Mouse (Mus musculus) lung, adult 2 months (tissue): Measurements from ENCODE around the gene Bub1b. TPM values are rescaled to one million over a fixed set of nuclear protein-coding genes. Genes with fewer than 3 reads are reported as not detected.

Experiments used
- DNase-seq: peaks from one replicate; pipeline ENCODE4 v3.0.0; 2022
- H3K4me1 ChIP-seq: fragments of 200-500 bp; 2 replicates; pipeline ENCODE4 v1.6.1; 2011; ENCODE audit warnings: low read length; ENCODE audit not compliant: control insufficient read depth, insufficient read depth
- H3K4me3 ChIP-seq: fragments of 200-500 bp; replicated peaks from 2 replicates; pipeline ENCODE3; 2011; ENCODE audit warnings: low read depth, mild to moderate bottlenecking, control low read depth, low read length; ENCODE audit errors: extremely low read depth
- CTCF ChIP-seq: fragments of 200-500 bp; IDR thresholded peaks from 2 replicates; pipeline ENCODE4 v1.5.1; 2011; ENCODE audit warnings: mild to moderate bottlenecking, low read length, control low read depth; ENCODE audit not compliant: insufficient read depth
- POLR2A ChIP-seq: fragments of 200-500 bp; IDR thresholded peaks from 2 replicates; pipeline ENCODE4 v1.6.1; 2011; ENCODE audit warnings: low read depth, mild to moderate bottlenecking, control low read depth, low read length, borderline replicate concordance; ENCODE audit errors: extremely low read depth
- WGBS: fragments of 180-500 bp; shearing (Covaris S2); methylation state at CpG from one replicate; pipeline ENCODE4 v1.1.7; 2018; 5-methylcytosine and 5-hydroxymethylcytosine counted together
- polyA plus RNA-seq: library from polyadenylated mRNA; depleted of rRNA; stranded (reverse); fragments of >200 nt; gene quantifications from 2 replicates; pipeline ENCODE4 v1.2.3, GENCODE M21; 2012

The Bub1b gene
- polyA plus RNA-seq, 1 experiment: 2.7 TPM

DNA sequence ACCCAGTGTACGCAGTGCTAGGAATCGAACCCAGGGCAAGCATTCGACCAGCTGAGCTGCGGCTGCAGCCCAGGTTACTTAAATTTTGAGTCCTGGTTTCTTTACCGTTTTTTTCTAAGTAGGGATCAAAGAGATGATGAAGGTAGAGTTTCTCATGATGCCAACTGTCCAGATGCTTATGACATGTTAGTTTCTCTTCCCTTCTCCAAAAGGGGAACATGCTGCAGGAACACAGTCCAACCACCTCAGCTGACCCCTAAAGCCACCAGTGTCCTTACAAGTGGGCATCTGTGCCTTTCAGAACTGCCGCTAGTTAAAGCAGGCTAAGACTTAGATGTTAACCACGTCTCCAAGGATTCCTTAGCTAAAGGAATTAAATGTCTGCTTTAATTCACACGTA is 30.8 kb upstream of the Bub1b start:
- Histone ChIP-seq H3K4me1 (no peaks in the 10 kb centered on the region), H3K4me3 (no peak overlapping the region)
- 83% methylated on average over 8 of the region's 8 CpGs for WGBS
- no peak for DNase-seq
- no peak for TF ChIP-seq POLR2A
- no peak for TF ChIP-seq CTCF

DNA sequence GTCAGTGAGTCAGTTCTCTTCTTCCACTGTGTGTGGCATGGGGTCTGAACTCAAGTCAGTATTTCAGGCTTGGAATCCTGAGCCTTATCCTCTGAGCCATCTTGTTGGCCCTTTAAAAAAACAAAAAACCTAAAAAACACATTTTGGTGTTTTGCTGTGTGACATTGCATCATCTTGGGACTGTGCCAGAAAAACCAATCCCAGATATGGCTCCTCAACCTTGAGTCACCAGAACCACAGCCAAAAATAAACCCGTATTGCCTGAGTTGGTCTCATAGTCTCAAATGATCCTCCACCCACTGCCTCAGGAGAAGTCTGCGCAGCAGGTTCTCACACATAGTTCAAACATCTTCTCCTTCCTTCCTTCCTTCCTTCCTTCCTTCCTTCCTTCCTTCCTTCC is 27.1 kb upstream of the Bub1b start:
- WGBS: 67% methylated on average over 2 of the region's 2 CpGs
- no peak for DNase-seq
- TF ChIP-seq CTCF: no peak
- TF ChIP-seq POLR2A: no peak

DNA sequence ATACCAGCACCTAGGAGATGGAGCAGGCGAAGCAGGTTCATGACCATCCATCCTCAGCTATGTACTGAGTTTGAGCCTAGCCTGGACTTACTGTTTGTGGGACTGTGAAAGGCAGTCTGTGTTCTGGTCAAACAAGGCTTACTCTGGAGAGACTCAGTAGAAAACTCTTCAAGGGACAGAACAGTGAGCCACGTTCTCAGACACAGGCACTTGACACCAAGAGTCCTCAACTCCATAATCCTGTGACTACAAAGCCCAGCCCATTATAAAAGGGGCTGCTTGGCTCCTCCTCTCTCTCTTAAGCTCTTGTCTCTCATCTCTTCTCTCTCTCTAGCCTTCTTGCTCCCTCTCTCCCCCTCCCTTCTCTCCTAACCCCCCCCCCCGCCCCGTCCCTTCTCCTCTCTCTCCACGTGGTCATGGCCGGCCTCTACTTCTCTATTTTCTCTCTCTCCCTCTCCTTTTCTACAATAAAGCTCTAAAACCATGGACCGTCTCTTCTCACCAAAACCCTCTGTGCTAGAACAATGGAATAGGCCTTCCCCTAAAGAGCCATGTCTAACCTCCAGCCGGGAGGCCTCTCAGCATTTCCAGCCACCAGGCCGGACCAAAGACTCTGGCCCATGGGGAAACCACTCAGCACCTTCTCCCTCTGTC is 25.7 kb upstream of the Bub1b start:
- TF ChIP-seq CTCF (no peak), POLR2A (no peak)
- no peak for DNase-seq
- 73% methylated on average over 9 of the region's 9 CpGs for WGBS
- no peak overlapping the region for H3K4me3 ChIP-seq
- no peaks in the 10 kb centered on the region for H3K4me1 ChIP-seq

More for the DNA sequence above, 27.1 kb upstream of the Bub1b start:
- H3K4me1 ChIP-seq: no peaks in the 10 kb centered on the region
- no peak overlapping the region for H3K4me3 ChIP-seq

DNA sequence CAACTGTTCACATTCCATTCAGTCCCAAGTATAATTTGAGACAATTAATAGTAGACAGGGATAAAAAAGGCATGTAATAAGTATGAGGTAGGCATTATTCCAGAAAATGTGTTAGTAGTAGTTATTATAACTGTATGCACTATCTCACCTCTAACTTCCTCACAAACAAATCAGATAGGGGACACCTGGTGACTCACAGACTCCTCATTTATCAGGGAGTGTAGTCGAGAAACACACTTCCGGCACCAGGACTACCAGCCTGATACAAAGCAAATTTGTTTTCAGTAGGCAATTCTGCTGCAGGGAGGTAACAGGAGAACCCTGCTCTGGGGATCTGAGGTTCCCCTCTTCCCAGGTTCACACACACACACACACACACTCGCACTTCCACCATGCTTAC is 24.9 kb upstream of the Bub1b start:
- Histone ChIP-seq H3K4me3 (no peak overlapping the region), H3K4me1 (no peaks in the 10 kb centered on the region)
- 76% methylated on average over 3 of the region's 3 CpGs for WGBS
- no peak for TF ChIP-seq POLR2A
- no peak for TF ChIP-seq CTCF
- DNase-seq: no peak

DNA sequence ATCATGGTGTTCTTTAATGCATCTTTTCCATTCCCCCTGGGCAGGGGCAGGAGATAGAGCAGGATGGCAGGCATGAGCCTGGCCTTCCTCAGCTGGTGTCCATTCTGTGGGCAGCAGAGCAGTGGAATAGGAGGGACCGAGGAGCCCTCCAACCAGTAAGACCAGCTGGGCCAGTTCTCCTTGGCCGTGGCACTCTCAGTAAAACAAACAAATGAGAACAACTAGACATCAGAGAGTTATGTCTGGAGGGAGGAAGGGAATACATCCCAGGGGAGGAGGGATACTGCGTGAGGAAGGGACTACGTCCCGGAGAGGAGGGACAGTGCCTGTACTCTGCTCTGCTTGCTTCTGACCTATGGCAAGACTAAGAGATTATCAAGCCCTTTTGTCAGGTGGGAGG is 12.0 kb upstream of the Bub1b start:
- no peak overlapping the region for H3K4me3 ChIP-seq
- 48% methylated on average over 5 of the region's 5 CpGs for WGBS
- TF ChIP-seq POLR2A (no peak), CTCF (no peak)
- DNase-seq: peak; percentile 58
- no peaks in the 10 kb centered on the region for H3K4me1 ChIP-seq

DNA sequence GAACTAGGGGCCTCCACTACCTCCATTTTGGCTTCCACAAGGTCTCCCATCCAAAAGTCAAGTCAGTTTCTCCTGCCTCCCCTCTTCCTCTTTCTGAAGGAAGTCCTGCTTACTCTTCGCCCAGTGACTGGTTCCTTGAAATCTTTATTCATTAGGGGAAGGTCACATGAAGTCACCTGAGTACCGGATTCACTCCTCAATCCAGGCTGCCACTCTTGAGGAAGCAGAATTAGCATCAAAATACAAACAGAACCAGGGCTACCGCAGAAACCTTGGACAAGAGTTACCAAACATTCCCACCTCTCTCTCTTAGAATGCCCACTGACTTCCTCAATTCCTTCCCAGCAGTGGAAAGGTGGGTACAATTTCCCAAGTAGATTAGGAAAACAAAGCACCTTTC is 10.3 kb upstream of the Bub1b start:
- DNase-seq: no peak
- WGBS: 55% methylated on average over 3 of the region's 3 CpGs
- TF ChIP-seq CTCF: no peak
- TF ChIP-seq POLR2A: no peak
- H3K4me3 ChIP-seq: no peak overlapping the region
- no peaks in the 10 kb centered on the region for H3K4me1 ChIP-seq

DNA sequence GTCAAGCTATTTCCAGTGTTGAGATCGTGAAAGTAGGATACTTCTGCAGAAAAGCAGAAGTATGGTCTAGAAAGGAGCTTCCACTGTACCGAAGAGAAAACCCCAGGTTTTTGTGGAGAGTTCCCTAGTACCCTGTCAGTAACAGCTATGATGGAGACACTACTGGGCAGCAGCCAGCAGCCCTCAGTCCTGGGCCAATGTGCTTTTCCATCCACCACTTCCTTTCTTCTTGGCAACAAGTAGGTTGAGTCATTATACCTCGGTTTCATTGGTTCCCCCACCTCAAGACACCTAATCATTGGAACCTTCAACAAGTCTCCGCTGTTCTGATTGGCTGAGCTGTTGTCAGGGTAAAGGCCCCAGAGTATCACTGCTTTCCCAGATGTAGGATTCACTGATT is 6.9 kb upstream of the Bub1b start:
- H3K4me3 ChIP-seq: no peak overlapping the region
- TF ChIP-seq POLR2A (no peak), CTCF (no peak)
- no peak for DNase-seq
- H3K4me1 ChIP-seq: no peaks in the 10 kb centered on the region
- 74% methylated on average over 4 of the region's 4 CpGs for WGBS

DNA sequence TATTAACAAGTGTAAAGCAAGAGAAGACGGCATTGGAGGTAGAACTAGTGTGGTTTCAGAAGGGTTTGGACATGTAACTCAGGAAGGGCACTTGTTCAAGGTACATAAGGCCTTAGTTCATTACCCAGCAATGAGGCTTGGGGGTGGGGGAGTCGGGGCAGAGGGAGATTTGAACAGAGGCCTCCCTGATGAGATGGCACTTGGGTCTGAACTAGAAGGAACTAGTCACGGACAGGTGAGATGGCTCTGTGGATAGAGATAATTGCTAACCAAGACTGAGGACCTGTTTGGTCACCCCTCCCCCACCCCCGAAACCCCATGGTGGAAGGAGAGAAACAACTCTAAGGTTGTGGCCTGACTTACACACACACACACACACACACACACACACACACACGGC is 1.1 kb downstream of the Bub1b start:
- 33% methylated on average over 5 of the region's 5 CpGs for WGBS
- no peaks in the 10 kb centered on the region for H3K4me1 ChIP-seq
- DNase-seq: no peak
- H3K4me3 ChIP-seq: no peak overlapping the region
- TF ChIP-seq CTCF (no peak), POLR2A (no peak)

DNA sequence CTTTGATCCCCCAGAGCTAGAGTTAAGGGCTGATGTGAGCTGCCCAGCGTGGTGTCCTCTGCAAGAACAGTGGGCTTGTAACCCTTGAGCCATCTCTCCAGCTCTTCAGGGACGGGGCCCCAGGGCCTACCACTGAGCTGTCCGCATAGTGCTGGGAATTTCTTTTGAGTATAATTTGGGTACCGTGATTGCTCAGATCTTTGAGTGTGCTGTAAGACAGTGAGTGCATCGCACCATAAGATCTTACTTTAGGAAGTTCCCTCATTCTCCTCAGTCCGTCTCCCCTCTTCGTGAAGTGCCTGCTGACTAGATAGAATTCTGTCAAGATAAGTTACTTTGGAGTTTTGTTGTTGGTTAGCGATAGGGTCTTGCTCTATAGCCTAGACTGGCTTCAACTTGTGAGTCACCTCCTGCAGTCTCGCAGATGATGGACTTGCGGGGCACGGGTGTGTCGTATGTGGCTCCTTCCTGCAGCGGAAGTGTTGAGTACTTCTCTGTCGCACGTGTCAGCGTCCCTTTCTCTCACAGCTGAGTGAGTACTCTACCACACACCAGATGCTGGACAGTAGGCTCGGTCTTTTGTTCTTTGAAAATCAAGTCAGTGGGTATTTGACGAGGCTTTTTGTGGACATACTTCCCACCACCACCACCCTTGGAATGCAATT is 3.7 kb downstream of the Bub1b start:
- TF ChIP-seq CTCF: no peak
- TF ChIP-seq POLR2A: no peak
- DNase-seq: no peak
- no peak overlapping the region for H3K4me3 ChIP-seq
- H3K4me1 ChIP-seq: no peaks in the 10 kb centered on the region
- 77% methylated on average over 18 of the region's 18 CpGs for WGBS

DNA sequence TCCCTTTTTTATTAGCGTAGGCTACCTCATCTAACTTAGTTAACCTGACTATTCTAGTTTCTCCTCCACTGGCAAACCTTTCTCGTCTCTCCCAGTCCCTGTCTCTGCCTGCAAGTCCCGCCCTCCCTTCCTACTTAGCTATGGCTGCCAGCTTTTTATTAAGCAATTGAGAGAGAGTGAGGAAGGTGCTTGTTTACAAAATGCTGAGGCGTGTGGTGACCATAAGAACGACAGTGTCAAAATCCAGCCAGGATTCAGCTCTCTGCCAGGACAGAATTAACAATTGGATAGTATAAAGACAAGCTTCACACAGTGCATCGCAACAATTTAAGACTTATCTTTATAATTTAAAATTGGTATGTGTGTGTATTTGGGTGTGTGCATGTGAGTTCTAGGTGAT is 6.1 kb downstream of the Bub1b start:
- DNase-seq: no peak
- no peak for TF ChIP-seq CTCF
- no peak for TF ChIP-seq POLR2A
- 43% methylated on average over 6 of the region's 6 CpGs for WGBS
- Histone ChIP-seq H3K4me3 (no peak overlapping the region), H3K4me1 (no peaks in the 10 kb centered on the region)
